Mouse (Mus musculus): ENCODE measurements at regions not wholly inside any gene's neighbourhood (a gene's known extent, or its start where the extent isn't known, plus 50 kb on each side); places are given as distances from the start of the nearest gene placed in this dataset.

GRCm38 (mm10) chr5:141054991-141055390 is 54.6 kb upstream of the Card11 start:
- DNase-seq: no peak

GRCm38 (mm10) chr5:141055596-141056343 is 55.4 kb upstream of the Card11 start:
- no peak for DNase-seq

- DNase-seq: no peak
These were observed 57.8 kb upstream of the Card11 start for GRCm38 (mm10) chr5:141058141-141058540.

GRCm38 (mm10) chr5:141058863-141059262 is 58.5 kb upstream of the Card11 start:
- no peak for DNase-seq

- DNase-seq: no peak
These were observed 61.8 kb upstream of the Card11 start for GRCm38 (mm10) chr5:141062144-141062543.

- DNase-seq: peak in 1 of 2 experiments; percentile 27
These were observed 67.2 kb upstream of the Card11 start for GRCm38 (mm10) chr5:141067561-141067960.

- no peak for DNase-seq
These were observed 74.1 kb upstream of the Card11 start for GRCm38 (mm10) chr5:141074457-141074856.

- no peak for DNase-seq
These were observed 75.8 kb upstream of the Card11 start for GRCm38 (mm10) chr5:141076158-141076557.

GRCm38 (mm10) chr5:141076942-141077341 is 76.6 kb upstream of the Card11 start:
- peak in 1 of 2 experiments; percentile 32 for DNase-seq

GRCm38 (mm10) chr5:141080896-141081295 is 80.5 kb upstream of the Card11 start:
- no peak for DNase-seq

- DNase-seq: no peak
These were observed 83.8 kb upstream of the Card11 start for GRCm38 (mm10) chr5:141084056-141084730.

GRCm38 (mm10) chr5:141084746-141085145 is 84.4 kb upstream of the Card11 start:
- DNase-seq: no peak

GRCm38 (mm10) chr5:141091676-141092075 is 91.3 kb upstream of the Card11 start:
- no peak for DNase-seq

- peak; percentile 32 to 79 for DNase-seq
These were observed 93.3 kb upstream of the Card11 start for GRCm38 (mm10) chr5:141093641-141094040.

- DNase-seq: no peak
These were observed 97.5 kb upstream of the Card11 start for GRCm38 (mm10) chr5:141097878-141098277.

- DNase-seq: peak in 1 of 2 experiments; percentile 16
These were observed 111.3 kb upstream of the Card11 start for GRCm38 (mm10) chr5:141111666-141112065.

GRCm38 (mm10) chr5:141115273-141115904 is 115.0 kb upstream of the Card11 start:
- no peak for DNase-seq

GRCm38 (mm10) chr5:141115963-141116362 is 115.6 kb upstream of the Card11 start:
- DNase-seq: no peak

- DNase-seq: no peak
These were observed 115.4 kb upstream of the Sdk1 start for GRCm38 (mm10) chr5:141125870-141126269.

GRCm38 (mm10) chr5:141126536-141126935 is 114.8 kb upstream of the Sdk1 start:
- peak; percentile 11 to 16 for DNase-seq

GRCm38 (mm10) chr5:141131036-141131435 is 110.3 kb upstream of the Sdk1 start:
- DNase-seq: no peak

GRCm38 (mm10) chr5:141131906-141132305 is 109.4 kb upstream of the Sdk1 start:
- DNase-seq: no peak

- no peak for DNase-seq
These were observed 105.1 kb upstream of the Sdk1 start for GRCm38 (mm10) chr5:141136239-141136638.

GRCm38 (mm10) chr5:141137716-141138115 is 103.6 kb upstream of the Sdk1 start:
- no peak for DNase-seq
